Mouse (Mus musculus) ES-E14 (cell line): ENCODE results near the gene Pnpla2. TPM values are rescaled to one million over a fixed set of nuclear protein-coding genes. Genes with fewer than 3 reads are reported as not detected.

ENCODE experiments used
- DNase-seq: peaks from one replicate; pipeline ENCODE4 v3.0.0-alpha.2; 2013; ENCODE audit warnings: low read depth, low spot score
- H3K27ac ChIP-seq: 2 replicates; pipeline ENCODE4 v1.5.1; 2012; ENCODE audit warnings: low read depth, mild to moderate bottlenecking, low read length, moderate library complexity, mixed read lengths; ENCODE audit not compliant: poor library complexity, insufficient read depth, severe bottlenecking
- H3K36me3 ChIP-seq: 2 replicates; pipeline ENCODE4 v1.6.1; 2012; ENCODE audit warnings: mild to moderate bottlenecking, low read length, moderate library complexity, mixed read lengths; ENCODE audit not compliant: control insufficient read depth, poor library complexity, insufficient read depth, severe bottlenecking
- H3K4me1 ChIP-seq, 2 experiments: fragments of 150-350 bp in 1 of 2; sonication (generic) in 1 of 2; 2 replicates each; pipeline ENCODE4 v1.6.1; 2012; ENCODE audit warnings: low read length in 2 of 2, mild to moderate bottlenecking in 1 of 2, mixed read lengths in 1 of 2; ENCODE audit not compliant: control insufficient read depth in 2 of 2, insufficient read depth in 2 of 2, poor library complexity in 1 of 2
- H3K4me3 ChIP-seq, 2 experiments: fragments of 150-350 bp in 1 of 2; sonication (generic) in 1 of 2; 2 replicates each; pipeline ENCODE4 v1.5.1; 2012; ENCODE audit warnings: low read length in 2 of 2, low read depth in 1 of 2, mild to moderate bottlenecking in 1 of 2, mixed read lengths in 1 of 2; ENCODE audit not compliant: insufficient read depth in 1 of 2, poor library complexity in 1 of 2, severe bottlenecking in 1 of 2
- H3K9ac ChIP-seq: 2 replicates; pipeline ENCODE4 v1.6.1; 2012; ENCODE audit warnings: low read depth, mild to moderate bottlenecking, low read length, mixed read lengths; ENCODE audit not compliant: poor library complexity, insufficient read depth, severe bottlenecking
- H3K9me3 ChIP-seq: fragments of 150-350 bp; sonication (generic); 2 replicates; pipeline ENCODE4 v1.6.1; 2012; ENCODE audit warnings: low read depth, mild to moderate bottlenecking, low read length; ENCODE audit not compliant: control insufficient read depth, insufficient read depth
- CHD2 ChIP-seq: IDR thresholded peaks from 2 replicates; pipeline ENCODE4 v1.6.1; 2014; ENCODE audit warnings: mild to moderate bottlenecking, low read depth, low read length, inconsistent platforms
- HCFC1 ChIP-seq: IDR thresholded peaks from 2 replicates; pipeline ENCODE4 v1.6.1; 2012; ENCODE audit warnings: low read length, inconsistent platforms, borderline replicate concordance; ENCODE audit not compliant: insufficient read depth
- MAFK ChIP-seq: IDR thresholded peaks from 2 replicates; pipeline ENCODE4 v1.6.1; 2014; ENCODE audit warnings: mild to moderate bottlenecking, low read depth, low read length, inconsistent platforms; ENCODE audit not compliant: insufficient read depth
- ZC3H11A ChIP-seq: IDR thresholded peaks from 2 replicates; pipeline ENCODE4 v1.6.1; 2012; ENCODE audit warnings: low read depth, mild to moderate bottlenecking, inconsistent platforms, low read length, borderline replicate concordance
- ZNF384 ChIP-seq: IDR thresholded peaks from 2 replicates; pipeline ENCODE4 v1.6.1; 2012; ENCODE audit warnings: low read depth, low read length, inconsistent platforms
- in situ Hi-C, 2 experiments: fragments of 600-800 bp; cut with MboI; formaldehyde crosslinking; loops; one replicate each; pipeline ENCODE4 v1.15.1; 2025; ENCODE audit warnings: low sequenced_read_pairs in 2 of 2, inconsistent platforms in 1 of 2; ENCODE audit not compliant: unreplicated experiment in 2 of 2
- total RNA-seq: library from RNA; depleted of rRNA; stranded (reverse); fragments of 300-350 nt; gene quantifications from 2 replicates; pipeline ENCODE4 v1.2.3, GENCODE M21; 2012

Pnpla2 gene
- total RNA-seq, 1 experiment = 12.7 TPM

- Histone ChIP-seq H3K27ac (no peak overlapping the region), H3K4me3 (no peak overlapping the region), H3K36me3 (peaks cover 20% of the 10 kb centered on the region; the same call in 1 of the 2 replicates), H3K9ac (no peak overlapping the region), H3K9me3 (no peaks in the 10 kb centered on the region), H3K4me1 (no peaks in the 10 kb centered on the region)
- no peak for DNase-seq
- in situ Hi-C loops = no loop called here
- no peak for TF ChIP-seq CHD2
- TF ChIP-seq HCFC1 = no peak
- TF ChIP-seq ZNF384 = no peak
- no peak for TF ChIP-seq ZC3H11A
- no peak for TF ChIP-seq MAFK
Measured at GRCm38 (mm10) chr7:141492738-141493137, 37.7 kb downstream of the Pnpla2 start.

GRCm38 (mm10) chr7:141493729-141494128 is 38.7 kb downstream of the Pnpla2 start:
- no peaks in the 10 kb centered on the region for H3K4me1 ChIP-seq
- no peaks in the 10 kb centered on the region for H3K9me3 ChIP-seq
- H3K4me3 ChIP-seq = no peak overlapping the region
- in situ Hi-C loops = no loop called here
- no peak overlapping the region for H3K27ac ChIP-seq
- DNase-seq = no peak
- H3K9ac ChIP-seq = no peak overlapping the region
- no peak for TF ChIP-seq ZC3H11A
- no peak for TF ChIP-seq MAFK
- TF ChIP-seq HCFC1 = no peak
- no peak for TF ChIP-seq CHD2
- TF ChIP-seq ZNF384 = no peak
- peaks cover 20% of the 10 kb centered on the region; the same call in 1 of the 2 replicates for H3K36me3 ChIP-seq

GRCm38 (mm10) chr7:141495379-141495778 is 40.4 kb downstream of the Pnpla2 start:
- Histone ChIP-seq H3K36me3 (peaks cover 20% of the 10 kb centered on the region; the same call in 1 of the 2 replicates), H3K4me3 (no peak overlapping the region), H3K9ac (no peak overlapping the region), H3K9me3 (no peaks in the 10 kb centered on the region), H3K27ac (no peak overlapping the region), H3K4me1 (no peaks in the 10 kb centered on the region)
- TF ChIP-seq ZNF384 (no peak), CHD2 (no peak), HCFC1 (no peak)
- no peak for DNase-seq
- in situ Hi-C loops = no loop called here

- no peak overlapping the region for H3K4me3 ChIP-seq
- H3K27ac ChIP-seq = no peak overlapping the region
- no peak for TF ChIP-seq HCFC1
- TF ChIP-seq CHD2 = no peak
- TF ChIP-seq ZC3H11A = no peak
- no peak for TF ChIP-seq ZNF384
- TF ChIP-seq MAFK = no peak
- no peak overlapping the region for H3K9ac ChIP-seq
- H3K36me3 ChIP-seq = peaks cover 16% of the 10 kb centered on the region; the same call in 1 of the 2 replicates
- H3K9me3 ChIP-seq = no peaks in the 10 kb centered on the region
- H3K4me1 ChIP-seq = no peaks in the 10 kb centered on the region
- DNase-seq = no peak
- in situ Hi-C loops = no loop called here
Measured at GRCm38 (mm10) chr7:141495940-141496339, 40.9 kb downstream of the Pnpla2 start.

- TF ChIP-seq ZNF384 (no peak), CHD2 (no peak), HCFC1 (no peak), MAFK (no peak), ZC3H11A (no peak)
- in situ Hi-C loops = no loop called here
- Histone ChIP-seq H3K9ac (no peak overlapping the region), H3K4me3 (no peak overlapping the region), H3K9me3 (no peaks in the 10 kb centered on the region), H3K27ac (no peak overlapping the region), H3K4me1 (no peaks in the 10 kb centered on the region), H3K36me3 (peaks cover 6% of the 10 kb centered on the region; the same call in 1 of the 2 replicates)
- DNase-seq = no peak
Measured at GRCm38 (mm10) chr7:141497600-141497999, 42.6 kb downstream of the Pnpla2 start.
